Mouse (Mus musculus) forebrain, embryonic 14.5 days (tissue): ENCODE data around the gene Nubp1. TPM values are rescaled to one million over a fixed set of nuclear protein-coding genes. Genes with fewer than 3 reads are reported as not detected.

Experiments used
- ATAC-seq: fragments of 200-750 bp; cut with Nextera tagmentation; 2 replicates; pipeline ENCODE4 v1.8.0; 2017; ENCODE audit warnings: mild to moderate bottlenecking, moderate library complexity
- DNase-seq: peaks from one replicate; pipeline ENCODE4 v3.0.0-alpha.2; 2015; ENCODE audit warnings: low spot score
- H3K27ac ChIP-seq: fragments of 300-500 bp; sonication (generic); 2 replicates; pipeline ENCODE4 v1.5.1; 2014; ENCODE audit warnings: low read depth, mild to moderate bottlenecking, control low read depth, low read length, moderate library complexity
- H3K27me3 ChIP-seq: fragments of 300-500 bp; sonication (generic); replicated peaks from 2 replicates; pipeline ENCODE4 v1.6.1; 2014; ENCODE audit warnings: low read length, control low read depth, mixed read lengths; ENCODE audit not compliant: control insufficient read depth, insufficient read depth
- H3K36me3 ChIP-seq: fragments of 300-500 bp; sonication (generic); 2 replicates; pipeline ENCODE4 v1.6.1; 2014; ENCODE audit warnings: low read length, control low read depth; ENCODE audit not compliant: control insufficient read depth, insufficient read depth
- H3K4me1 ChIP-seq: fragments of 300-500 bp; sonication (generic); 2 replicates; pipeline ENCODE4 v1.6.1; 2014; ENCODE audit warnings: antibody characterized with exemption, low read length, control low read depth; ENCODE audit not compliant: control insufficient read depth, insufficient read depth
- H3K4me2 ChIP-seq: fragments of 300-500 bp; sonication (generic); 2 replicates; pipeline ENCODE4 v1.6.1; 2014; ENCODE audit warnings: mild to moderate bottlenecking, control low read depth, low read length
- H3K4me3 ChIP-seq: fragments of 300-500 bp; sonication (generic); 2 replicates; pipeline ENCODE4 v1.5.1; 2014; ENCODE audit warnings: low read depth, low read length, control low read depth
- H3K9ac ChIP-seq: fragments of 300-500 bp; sonication (generic); 2 replicates; pipeline ENCODE4 v1.6.1; 2014; ENCODE audit warnings: mild to moderate bottlenecking, low read length, control low read depth, moderate library complexity
- H3K9me3 ChIP-seq: fragments of 300-500 bp; sonication (generic); replicated peaks from 2 replicates; pipeline ENCODE4 v1.6.1; 2016; ENCODE audit warnings: low read length, control low read depth, mixed read lengths; ENCODE audit not compliant: control insufficient read depth
- WGBS: fragments of 180-500 bp; shearing (Covaris S2); extraction: QIAGEN DNeasy Blood & Tissue Kit; methylation state at CpG from one replicate; pipeline ENCODE4 v1.1.7; 2014; 5-methylcytosine and 5-hydroxymethylcytosine counted together
- polyA plus RNA-seq: library from polyadenylated mRNA; unstranded; fragments of >200 nt; fragmentation: Nextera tagmentation; extraction: Ambion mirVana; gene quantifications from 2 replicates; pipeline ENCODE4 v1.2.1, GENCODE M21; 2014

The Nubp1 gene
- polyA plus RNA-seq, 1 experiment from 2014 or later = 49.4 TPM

- Histone ChIP-seq H3K4me1 (no peaks in the 10 kb centered on the region), H3K27ac (no peak overlapping the region), H3K9me3 (no peaks in the 10 kb centered on the region), H3K4me2 (no peak overlapping the region), H3K27me3 (0 out of 2 replicates have a peak, but pooled peaks cover 4% of the 10 kb centered on the region), H3K4me3 (no peak overlapping the region), H3K36me3 (no peaks in the 10 kb centered on the region), H3K9ac (no peak overlapping the region)
- 75% methylated on average over 5 of the region's 5 CpGs for WGBS
- ATAC-seq = peak; percentile 29; the same call in 1 of the 2 replicates
- no peak for DNase-seq
Measured at GRCm38 (mm10) chr16:10398755-10399154, 13.0 kb upstream of the Nubp1 start.

DNA sequence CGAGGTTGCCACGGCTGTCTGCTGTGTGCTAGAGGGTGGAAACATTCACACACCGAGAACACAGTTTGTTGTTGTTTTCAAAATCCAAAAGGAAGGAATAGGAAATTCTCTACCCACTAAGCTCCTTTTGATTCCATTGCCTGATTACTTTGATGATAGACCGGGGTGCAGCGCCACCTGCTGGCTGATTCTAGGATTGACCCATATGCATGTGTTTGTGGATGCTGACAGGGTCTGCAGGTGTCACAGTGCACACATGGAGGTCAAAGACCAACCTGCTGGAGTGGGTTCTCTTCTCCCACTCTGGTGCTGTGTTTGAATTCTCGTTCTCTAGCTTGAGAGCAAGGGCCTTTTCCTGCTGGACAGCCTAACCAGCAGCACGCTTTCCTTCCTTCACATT, 12.6 kb upstream of the Nubp1 start:
- peak; percentile 65 for ATAC-seq
- no peak overlapping the region for H3K9ac ChIP-seq
- H3K9me3 ChIP-seq = no peaks in the 10 kb centered on the region
- H3K4me1 ChIP-seq = no peaks in the 10 kb centered on the region
- H3K4me3 ChIP-seq = no peak overlapping the region
- 0 out of 2 replicates have a peak, but pooled peaks cover 4% of the 10 kb centered on the region for H3K27me3 ChIP-seq
- H3K27ac ChIP-seq = no peak overlapping the region
- 36% methylated on average over 7 of the region's 7 CpGs for WGBS
- H3K36me3 ChIP-seq = no peaks in the 10 kb centered on the region
- peak; percentile 81 for DNase-seq
- no peak overlapping the region for H3K4me2 ChIP-seq

DNA sequence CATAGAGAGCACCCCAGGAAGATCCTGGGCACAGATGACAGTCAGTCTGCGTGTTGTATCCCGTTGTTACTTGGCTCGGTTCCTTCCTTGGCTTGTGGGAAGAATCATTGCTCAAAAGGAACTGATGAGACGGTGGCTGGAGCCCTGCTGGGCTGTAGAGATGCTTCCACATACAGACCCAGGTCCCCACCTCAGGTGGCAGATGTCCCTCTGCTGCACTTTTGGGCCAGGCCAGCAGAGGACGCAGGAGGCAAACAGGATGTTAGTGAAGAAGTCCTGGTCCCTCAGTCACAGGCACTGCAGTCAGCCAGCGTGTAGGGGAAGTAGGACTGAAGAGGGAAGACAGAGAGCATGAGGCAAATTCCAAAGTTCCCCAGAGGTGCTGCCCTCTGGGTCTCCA, 4.2 kb downstream of the Nubp1 start:
- Histone ChIP-seq H3K27ac (no peak overlapping the region), H3K4me1 (peaks cover 8% of the 10 kb centered on the region; the same call in 1 of the 2 replicates), H3K9me3 (no peaks in the 10 kb centered on the region), H3K9ac (no peak overlapping the region), H3K4me3 (no peak overlapping the region), H3K4me2 (no peak overlapping the region), H3K27me3 (no peaks in the 10 kb centered on the region), H3K36me3 (peaks cover 67% of the 10 kb centered on the region)
- no peak for DNase-seq
- no peak for ATAC-seq
- 76% methylated on average over 6 of the region's 6 CpGs for WGBS

- Histone ChIP-seq H3K4me1 (peaks cover 5% of the 10 kb centered on the region; the same call in 1 of the 2 replicates), H3K9ac (no peak overlapping the region), H3K36me3 (peaks cover 76% of the 10 kb centered on the region), H3K9me3 (no peaks in the 10 kb centered on the region), H3K27me3 (no peaks in the 10 kb centered on the region), H3K4me2 (no peak overlapping the region), H3K4me3 (no peak overlapping the region), H3K27ac (no peak overlapping the region)
- ATAC-seq (no peak), DNase-seq (no peak)
- WGBS = 96% methylated on average over 4 of the region's 4 CpGs
Measured at GRCm38 (mm10) chr16:10416866-10417265, 5.1 kb downstream of the Nubp1 start.

DNA sequence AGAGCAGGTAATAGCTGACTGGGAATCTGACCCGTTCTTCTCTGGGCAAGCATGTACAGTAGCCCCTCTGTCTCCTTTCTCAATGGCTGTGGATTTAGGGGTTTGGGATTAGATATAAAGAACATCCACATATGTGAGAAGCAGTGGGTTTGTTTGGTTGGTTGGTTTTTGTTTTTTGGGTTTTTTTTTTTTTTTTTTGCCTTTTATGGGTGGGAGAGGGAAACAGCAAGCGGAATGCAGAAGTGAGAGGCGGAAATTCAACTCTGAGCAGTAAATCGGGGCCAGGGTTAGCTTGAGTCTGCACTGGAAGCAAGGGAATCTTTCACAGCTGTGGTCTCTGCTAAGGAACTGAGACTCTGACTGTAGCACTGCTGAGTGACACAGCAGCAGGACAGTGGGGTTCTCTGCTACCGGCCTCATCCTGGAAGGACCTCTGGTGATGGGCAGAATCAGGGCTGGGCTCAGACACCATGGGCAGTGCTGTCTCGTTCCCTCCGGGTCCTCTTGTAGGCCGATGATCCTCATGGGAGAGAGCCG, 6.0 kb downstream of the Nubp1 start:
- Histone ChIP-seq H3K4me3 (no peak overlapping the region), H3K9me3 (no peaks in the 10 kb centered on the region), H3K27ac (no peak overlapping the region), H3K4me1 (no peaks in the 10 kb centered on the region), H3K27me3 (no peaks in the 10 kb centered on the region), H3K36me3 (peaks cover 85% of the 10 kb centered on the region), H3K4me2 (no peak overlapping the region), H3K9ac (no peak overlapping the region)
- 93% methylated on average over 9 of the region's 9 CpGs for WGBS
- DNase-seq = no peak
- ATAC-seq = no peak

DNA sequence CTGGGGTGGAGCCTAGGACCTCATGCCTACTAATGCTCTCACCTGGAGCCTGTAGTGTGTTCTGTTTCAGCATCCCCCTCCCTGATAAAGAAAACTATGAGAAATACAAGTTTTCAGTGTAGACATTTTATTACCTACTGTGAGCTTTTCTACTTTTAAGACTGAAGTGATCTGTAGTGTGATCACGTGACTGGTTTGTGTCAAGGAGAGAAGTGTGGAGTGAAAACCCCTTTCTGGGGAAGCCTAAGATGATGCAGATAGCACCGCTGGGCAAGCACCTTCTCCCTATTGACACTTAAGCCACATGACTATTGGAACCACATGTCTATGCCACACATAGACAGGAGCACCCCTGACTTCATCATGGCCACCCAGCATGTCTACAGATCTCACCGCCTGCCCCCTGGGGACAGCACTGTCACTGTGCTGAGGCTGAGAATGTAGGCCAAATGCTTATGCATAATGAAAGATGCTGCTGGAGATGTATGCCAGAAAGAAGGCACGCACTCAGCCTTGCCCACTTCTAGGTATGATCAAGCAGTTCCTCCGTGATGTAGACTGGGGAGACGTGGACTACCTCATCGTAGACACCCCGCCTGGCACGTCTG, 8.8 kb downstream of the Nubp1 start:
- H3K36me3 ChIP-seq = peaks cover 93% of the 10 kb centered on the region
- ATAC-seq (no peak), DNase-seq (no peak)
- H3K4me3 ChIP-seq = no peak overlapping the region
- H3K27me3 ChIP-seq = no peaks in the 10 kb centered on the region
- H3K4me1 ChIP-seq = no peaks in the 10 kb centered on the region
- H3K27ac ChIP-seq = no peak overlapping the region
- H3K9me3 ChIP-seq = no peaks in the 10 kb centered on the region
- H3K9ac ChIP-seq = no peak overlapping the region
- H3K4me2 ChIP-seq = no peak overlapping the region
- WGBS = 95% methylated on average over 9 of the region's 9 CpGs

GRCm38 (mm10) chr16:10431911-10432310, 20.2 kb downstream of the Nubp1 start:
- DNase-seq (no peak), ATAC-seq (no peak)
- no peaks in the 10 kb centered on the region for H3K27me3 ChIP-seq
- 73% methylated on average over 1 of the region's 1 CpGs for WGBS
- no peak overlapping the region for H3K9ac ChIP-seq
- no peak overlapping the region for H3K27ac ChIP-seq
- no peak overlapping the region for H3K4me2 ChIP-seq
- H3K36me3 ChIP-seq = peaks cover 11% of the 10 kb centered on the region
- no peaks in the 10 kb centered on the region for H3K9me3 ChIP-seq
- H3K4me3 ChIP-seq = no peak overlapping the region
- H3K4me1 ChIP-seq = no peaks in the 10 kb centered on the region

GRCm38 (mm10) chr16:10432387-10432786, 20.6 kb downstream of the Nubp1 start:
- Histone ChIP-seq H3K9ac (no peak overlapping the region), H3K4me2 (no peak overlapping the region), H3K4me1 (no peaks in the 10 kb centered on the region), H3K27me3 (no peaks in the 10 kb centered on the region), H3K9me3 (no peaks in the 10 kb centered on the region), H3K27ac (no peak overlapping the region), H3K4me3 (no peak overlapping the region), H3K36me3 (peaks cover 7% of the 10 kb centered on the region)
- ATAC-seq (no peak), DNase-seq (no peak)
- WGBS = 90% methylated on average over 4 of the region's 4 CpGs

DNA sequence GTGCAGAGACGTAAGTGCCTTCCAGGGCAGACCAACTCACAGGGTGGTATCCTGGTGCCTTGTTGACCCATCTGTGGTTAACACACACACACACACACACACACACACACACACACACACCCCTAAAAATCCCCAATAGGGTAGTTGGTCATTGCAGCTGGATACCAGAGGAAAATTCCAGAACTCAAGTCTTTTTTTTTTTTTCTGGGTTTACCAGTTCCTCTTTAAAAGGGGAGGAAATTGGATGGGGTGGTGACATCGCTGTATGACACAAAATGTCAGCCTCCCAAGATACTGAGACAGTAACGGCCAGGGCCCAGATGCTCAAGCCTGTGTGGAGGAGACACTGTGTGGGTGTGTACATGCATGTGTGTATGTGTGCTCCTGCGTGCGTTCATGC, 21.6 kb downstream of the Nubp1 start:
- ATAC-seq (no peak), DNase-seq (no peak)
- no peak overlapping the region for H3K4me2 ChIP-seq
- H3K9me3 ChIP-seq = no peaks in the 10 kb centered on the region
- 88% methylated on average over 5 of the region's 5 CpGs for WGBS
- no peaks in the 10 kb centered on the region for H3K27me3 ChIP-seq
- H3K4me1 ChIP-seq = no peaks in the 10 kb centered on the region
- no peak overlapping the region for H3K9ac ChIP-seq
- no peak overlapping the region for H3K4me3 ChIP-seq
- no peak overlapping the region for H3K27ac ChIP-seq
- peaks cover 7% of the 10 kb centered on the region for H3K36me3 ChIP-seq
